Mouse (Mus musculus): Measurements from ENCODE around the gene Dusp5.
"Not testable (repeated sequence)": the region's sequence is repeated elsewhere in the genome, so short reads cannot be mapped to it uniquely, and the experiment has no call there.

The Dusp5 gene

GRCm38 (mm10) chr19:53528752-53529454 lies at the start of gene Dusp5:
Dusp5 (plus strand) TSS chr19:53529109.
- peak; percentile 98 for DNase-seq (ENCODE audit: low read depth, low spot score)

- DNase-seq (ENCODE audit: low read depth, low spot score), result no peak
Measured at GRCm38 (mm10) chr19:53479590-53479989, 49.3 kb upstream of the Dusp5 start.

GRCm38 (mm10) chr19:53482093-53482492 lies 46.8 kb upstream of the Dusp5 start:
- DNase-seq (ENCODE audit: low read depth, low spot score), result no peak

DNA sequence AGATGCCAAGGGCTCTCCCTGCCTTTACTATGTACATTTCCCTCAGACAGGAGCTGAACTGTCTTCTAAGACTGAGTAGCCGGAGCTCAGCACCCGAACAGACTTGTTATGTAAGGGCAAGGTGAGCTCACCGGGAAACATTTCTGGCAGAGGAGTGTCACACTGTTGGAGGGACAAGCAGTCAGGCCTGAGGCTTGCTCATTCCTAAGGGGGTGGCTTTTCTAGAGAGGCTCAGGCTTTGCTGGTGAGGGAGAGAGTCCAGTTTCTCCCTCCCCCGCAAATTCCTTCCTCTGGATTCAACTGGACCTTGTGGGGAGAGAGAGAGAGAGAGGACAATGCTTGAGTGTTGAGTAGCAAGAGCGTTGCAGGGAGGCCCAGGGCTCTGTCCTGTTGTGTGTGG lies 46.4 kb upstream of the Dusp5 start:
- DNase-seq (ENCODE audit: low read depth, low spot score), result no peak

DNA sequence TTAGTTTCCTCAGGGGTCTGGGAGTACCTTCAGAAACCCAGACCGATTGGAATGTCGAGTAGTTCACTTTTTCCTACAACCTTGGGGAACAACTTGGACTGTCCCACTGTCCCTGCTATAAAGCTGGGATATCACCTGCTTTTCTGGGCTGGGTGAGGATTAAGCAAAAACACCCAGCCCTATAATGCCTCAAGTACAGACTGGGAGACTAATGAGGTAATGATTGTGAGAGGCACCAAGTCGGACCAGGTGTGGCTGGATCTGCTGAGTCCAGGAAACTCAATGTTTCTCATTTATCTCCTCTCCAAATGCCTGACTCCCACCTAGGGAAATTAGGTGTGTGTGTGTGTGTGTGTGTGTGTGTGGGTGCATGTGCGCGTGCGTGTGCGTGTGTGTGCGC lies 44.9 kb upstream of the Dusp5 start:
- DNase-seq (ENCODE audit: low read depth, low spot score), result no peak

GRCm38 (mm10) chr19:53484918-53485317 lies 44.0 kb upstream of the Dusp5 start:
- no peak for DNase-seq (ENCODE audit: low read depth, low spot score)

GRCm38 (mm10) chr19:53489187-53489586 lies 39.7 kb upstream of the Dusp5 start:
- no peak for DNase-seq (ENCODE audit: low read depth, low spot score)

DNA sequence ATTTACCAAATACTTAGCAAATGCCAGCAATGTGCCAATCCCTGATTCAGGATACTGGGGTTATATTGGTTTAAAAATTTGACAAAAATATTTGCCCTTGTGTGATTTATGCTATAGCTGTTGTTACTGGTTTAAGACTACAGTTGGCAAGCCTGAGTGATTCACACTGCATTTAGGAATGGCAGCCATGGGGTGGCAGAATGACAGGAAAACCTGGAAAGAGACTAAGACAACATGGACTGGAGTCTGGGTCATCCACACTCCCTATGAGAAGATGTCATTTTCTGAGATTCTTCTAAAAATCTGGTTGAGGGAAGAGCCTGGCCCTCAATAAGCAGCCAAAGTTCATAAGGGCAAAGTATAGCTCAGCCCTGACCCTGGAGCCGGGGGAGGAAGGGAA lies 39.0 kb upstream of the Dusp5 start:
- DNase-seq (ENCODE audit: low read depth, low spot score), result no peak

- DNase-seq (ENCODE audit: low read depth, low spot score), result no peak
Measured at GRCm38 (mm10) chr19:53490898-53491297, 38.0 kb upstream of the Dusp5 start.

GRCm38 (mm10) chr19:53492528-53492927 lies 36.4 kb upstream of the Dusp5 start:
- no peak for DNase-seq (ENCODE audit: low read depth, low spot score)

GRCm38 (mm10) chr19:53493866-53494265 lies 35.0 kb upstream of the Dusp5 start:
- no peak for DNase-seq (ENCODE audit: low read depth, low spot score)

GRCm38 (mm10) chr19:53497910-53498309 lies 31.0 kb upstream of the Dusp5 start:
- DNase-seq (ENCODE audit: low read depth, low spot score), result no peak

DNA sequence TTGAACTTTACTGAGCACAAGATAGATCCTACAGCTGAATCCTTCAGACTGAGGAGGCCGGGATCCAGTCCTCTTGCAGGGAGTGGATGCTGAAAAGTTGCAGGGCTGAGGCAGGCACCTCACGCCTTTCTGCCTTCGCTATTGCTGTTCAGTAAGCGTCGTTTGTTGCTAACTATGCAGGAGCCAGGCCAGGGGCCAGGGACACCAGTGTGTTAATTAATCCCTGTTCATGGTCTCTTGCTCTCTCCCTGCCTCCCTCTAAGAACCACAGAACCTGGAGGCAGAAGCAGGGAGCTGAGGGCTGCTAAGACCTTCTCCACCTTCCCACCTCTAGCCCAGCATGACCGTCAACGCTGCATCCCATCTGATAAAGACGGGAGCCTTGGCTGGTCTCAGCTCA lies 29.9 kb upstream of the Dusp5 start:
- no peak for DNase-seq (ENCODE audit: low read depth, low spot score)

- DNase-seq (ENCODE audit: low read depth, low spot score), result no peak
Measured at GRCm38 (mm10) chr19:53499451-53499940, 29.4 kb upstream of the Dusp5 start.

- no peak for DNase-seq (ENCODE audit: low read depth, low spot score)
Measured at GRCm38 (mm10) chr19:53500298-53501006, 28.5 kb upstream of the Dusp5 start.

GRCm38 (mm10) chr19:53501239-53501638 lies 27.7 kb upstream of the Dusp5 start:
- not testable (repeated sequence) for DNase-seq (ENCODE audit: low read depth, low spot score)

GRCm38 (mm10) chr19:53501765-53502164 lies 27.1 kb upstream of the Dusp5 start:
- DNase-seq (ENCODE audit: low read depth, low spot score), result no peak

- no peak for DNase-seq (ENCODE audit: low read depth, low spot score)
Measured at GRCm38 (mm10) chr19:53502891-53503371, 26.0 kb upstream of the Dusp5 start.

DNA sequence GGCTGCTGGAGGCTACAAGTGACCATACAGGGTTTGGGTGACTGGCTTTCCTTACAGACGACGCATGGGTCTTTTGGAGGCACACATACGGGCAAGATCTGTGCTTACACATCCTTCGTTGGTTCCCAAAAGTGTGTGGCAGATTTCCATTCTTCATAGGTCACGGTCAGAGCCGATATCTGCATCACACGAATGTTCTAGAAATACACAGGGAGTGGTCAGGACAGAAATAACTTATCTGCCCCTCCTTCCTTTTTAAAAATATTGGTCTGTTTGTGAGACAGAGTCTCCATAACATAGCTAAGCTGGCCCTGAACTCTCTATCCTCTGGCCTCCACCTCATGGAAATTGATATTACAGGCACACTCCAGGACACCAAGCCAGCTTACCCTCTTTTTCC lies 24.7 kb upstream of the Dusp5 start:
- no peak for DNase-seq (ENCODE audit: low read depth, low spot score)

DNA sequence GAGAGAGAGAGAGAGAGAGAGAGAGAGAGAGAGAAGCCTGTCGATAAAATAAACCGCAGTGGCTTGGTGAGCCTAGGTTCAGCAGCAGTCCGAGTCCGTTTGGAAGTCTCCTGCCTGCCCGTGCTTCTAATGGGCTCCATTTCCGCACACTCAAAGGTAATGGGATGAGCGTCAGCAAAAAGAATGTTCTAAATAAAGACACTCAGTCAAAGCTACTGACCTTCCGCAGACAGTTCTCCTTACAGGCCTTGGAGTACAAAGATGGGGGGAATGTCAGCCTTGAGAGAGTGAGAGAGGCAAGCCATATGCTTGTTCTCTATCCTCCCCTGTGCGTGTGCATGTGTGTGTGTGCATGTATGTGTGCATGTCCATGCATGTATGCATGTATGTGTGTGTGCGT lies 23.2 kb upstream of the Dusp5 start:
- DNase-seq (ENCODE audit: low read depth, low spot score), result no peak

DNA sequence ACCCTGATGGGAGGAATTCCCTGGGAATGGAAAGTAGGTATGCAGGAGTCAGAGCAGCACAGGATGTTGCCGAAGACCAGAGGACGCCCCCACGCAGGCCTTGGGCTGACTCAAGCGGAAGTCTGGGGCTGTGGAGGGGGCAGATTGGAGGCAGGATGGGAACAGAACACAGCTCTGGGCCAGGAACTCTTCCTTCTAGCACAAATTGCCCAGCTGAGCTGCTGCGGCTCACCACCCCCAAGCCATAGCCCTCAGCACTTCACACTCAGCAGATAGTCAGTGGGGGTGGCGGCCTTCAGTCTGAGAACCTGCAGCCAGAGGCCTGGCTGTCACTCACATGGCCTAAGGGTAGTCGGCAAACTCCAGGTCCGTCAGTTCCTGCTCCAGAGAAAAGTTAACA lies 21.4 kb upstream of the Dusp5 start:
- no peak for DNase-seq (ENCODE audit: low read depth, low spot score)

- no peak for DNase-seq (ENCODE audit: low read depth, low spot score)
Measured at GRCm38 (mm10) chr19:53511244-53511934, 17.5 kb upstream of the Dusp5 start.
